14 mouse cellular contexts compared by ENCODE assay signal in the genomic region with DNA sequence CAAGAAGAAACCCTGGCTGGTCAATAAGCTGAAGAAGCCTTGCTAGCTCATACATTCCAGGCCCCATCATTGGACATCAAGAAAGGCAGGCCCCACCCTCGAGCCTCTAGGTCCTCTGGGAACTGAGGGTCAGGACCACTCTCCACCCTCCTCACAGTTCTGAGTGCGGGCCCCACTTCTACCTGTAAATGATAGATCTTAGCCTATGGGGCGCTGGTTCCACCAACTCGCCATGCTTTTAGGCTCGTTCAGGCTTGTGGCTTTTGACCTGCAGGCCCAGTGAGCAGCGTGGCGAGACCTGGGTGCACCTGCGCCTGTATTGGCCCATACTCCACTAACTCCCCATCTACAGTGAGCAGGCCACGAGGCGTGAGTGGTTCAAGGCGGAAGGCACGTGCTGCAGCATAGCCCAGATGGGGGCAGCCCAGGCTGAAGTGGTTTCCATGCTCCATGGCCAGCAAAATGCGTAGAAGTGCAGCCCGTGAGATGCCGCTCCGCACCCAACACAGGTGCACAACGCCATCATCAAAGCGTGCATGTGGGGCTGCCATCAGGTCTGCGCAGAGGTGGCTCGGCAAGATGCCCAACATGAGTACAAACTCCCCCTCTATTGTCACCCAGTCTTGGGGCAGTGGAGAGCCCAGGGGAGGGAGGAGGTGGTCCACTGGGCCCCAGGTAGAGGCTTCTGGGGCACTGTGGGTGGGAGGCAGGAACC. TPM values are rescaled to one million over a fixed set of nuclear protein-coding genes. Genes with fewer than 3 reads are reported as not detected.
DNase-seq lines count a peak whose midpoint lies in the region; ATAC-seq and TF ChIP-seq lines count a peak whose summit lies in the region.
"Had no signal": no experiment of that assay in that cellular context is flagged by ENCODE, and none has a peak within 500 bp of the region (broad histone marks: within the 10 kb centered on the region; RNA-seq: fewer than 3 reads in every experiment).

No protein-coding gene starts in this region.

- no peak overlapping the region for H3K9ac ChIP-seq in hindbrain, postnatal 0 days (replicated peaks; ENCODE audit: low read length)
- no peak overlapping the region for H3K9ac ChIP-seq in hindbrain, embryonic 11.5 days (ENCODE audit: low read depth, low read length)
- no peak overlapping the region for H3K9ac ChIP-seq in midbrain, embryonic 12.5 days (replicated peaks)
- no peak overlapping the region for H3K9ac ChIP-seq in midbrain, embryonic 11.5 days (ENCODE audit: low read length)
- no peak overlapping the region for H3K9ac ChIP-seq in liver, embryonic 11.5 days (ENCODE audit: low read depth, low read length)
- H3K9ac ChIP-seq: liver, embryonic 14.5 days had no signal

- DNase-seq in cerebellum, postnatal 14 days: peak; percentile 21 to 25
- DNase-seq in hindbrain, postnatal 0 days (ENCODE audit: low spot score): no peak
- no peak for DNase-seq in hindbrain, embryonic 11.5 days (ENCODE audit: low spot score)
- DNase-seq in midbrain, embryonic 11.5 days (ENCODE audit: low spot score, missing footprints): no peak
- DNase-seq in skeletal muscle tissue, adult 2 months (ENCODE audit: low read depth, low spot score): peak; percentile 59
- no peak for DNase-seq in liver, embryonic 11.5 days (ENCODE audit: low spot score)
- DNase-seq: heart, adult 18-20 months; right cerebral cortex, postnatal 25 days had no signal

- no peaks in the 10 kb centered on the region for H3K27me3 ChIP-seq in hindbrain, postnatal 0 days (ENCODE audit: insufficient read depth, low read length)
- no peaks in the 10 kb centered on the region for H3K27me3 ChIP-seq in hindbrain, embryonic 11.5 days (ENCODE audit: control insufficient read depth, insufficient read depth, low read length)
- H3K27me3 ChIP-seq in midbrain, embryonic 12.5 days: peaks cover 8% of the 10 kb centered on the region; the same call in 1 of the 2 replicates
- H3K27me3 ChIP-seq in midbrain, embryonic 11.5 days (ENCODE audit: control insufficient read depth, insufficient read depth, low read length): no peaks in the 10 kb centered on the region
- no peaks in the 10 kb centered on the region for H3K27me3 ChIP-seq in liver, embryonic 11.5 days (replicated peaks; ENCODE audit: control insufficient read depth, insufficient read depth, low read length)
- H3K27me3 ChIP-seq: embryonic facial prominence, embryonic 13.5 days had no signal

- H3K36me3 ChIP-seq in hindbrain, postnatal 0 days (ENCODE audit: insufficient read depth, low read length): peaks cover 27% of the 10 kb centered on the region
- H3K36me3 ChIP-seq in hindbrain, embryonic 11.5 days (ENCODE audit: control insufficient read depth, insufficient read depth, low read length): peaks cover 13% of the 10 kb centered on the region
- peaks cover 39% of the 10 kb centered on the region for H3K36me3 ChIP-seq in midbrain, embryonic 12.5 days
- H3K36me3 ChIP-seq in midbrain, embryonic 11.5 days (ENCODE audit: control insufficient read depth, insufficient read depth, low read length): peaks cover 25% of the 10 kb centered on the region
- peaks cover 29% of the 10 kb centered on the region for H3K36me3 ChIP-seq in liver, embryonic 11.5 days (ENCODE audit: control insufficient read depth, insufficient read depth, low read length)

- peaks cover 32% of the 10 kb centered on the region for H3K4me1 ChIP-seq in hindbrain, postnatal 0 days (ENCODE audit: insufficient read depth, low read length)
- peaks cover 35% of the 10 kb centered on the region for H3K4me1 ChIP-seq in hindbrain, embryonic 11.5 days (replicated peaks; ENCODE audit: control insufficient read depth, insufficient read depth, low read length)
- H3K4me1 ChIP-seq in midbrain, embryonic 12.5 days: peaks cover 67% of the 10 kb centered on the region
- peaks cover 55% of the 10 kb centered on the region for H3K4me1 ChIP-seq in midbrain, embryonic 11.5 days (ENCODE audit: control insufficient read depth, insufficient read depth, low read length)
- peaks cover 39% of the 10 kb centered on the region for H3K4me1 ChIP-seq in liver, embryonic 11.5 days (replicated peaks; ENCODE audit: control insufficient read depth, insufficient read depth, low read length)

- 94% methylated on average over 20 of the region's 20 CpGs for WGBS in hindbrain, postnatal 0 days
- WGBS in hindbrain, embryonic 11.5 days: 93% methylated on average over 20 of the region's 20 CpGs
- 93% methylated on average over 20 of the region's 20 CpGs for WGBS in midbrain, embryonic 12.5 days
- 94% methylated on average over 20 of the region's 20 CpGs for WGBS in midbrain, embryonic 11.5 days
- WGBS in liver, embryonic 11.5 days: 95% methylated on average over 20 of the region's 20 CpGs

- no peak for ATAC-seq in cerebellum, adult (ENCODE audit: insufficient number of reproducible peaks, low FRiP score, low TSS enrichment)
- ATAC-seq in hindbrain, postnatal 0 days: no peak
- ATAC-seq in hindbrain, embryonic 11.5 days (ENCODE audit: low FRiP score): no peak
- no peak for ATAC-seq in midbrain, embryonic 12.5 days (ENCODE audit: low FRiP score, low read depth)
- no peak for ATAC-seq in midbrain, embryonic 11.5 days (ENCODE audit: low FRiP score)
- no peak for ATAC-seq in liver, embryonic 11.5 days (replicated peaks; ENCODE audit: low FRiP score)

- no peak overlapping the region for H3K4me2 ChIP-seq in hindbrain, postnatal 0 days (ENCODE audit: low read depth, low read length)
- no peak overlapping the region for H3K4me2 ChIP-seq in hindbrain, embryonic 11.5 days (replicated peaks; ENCODE audit: low read depth, low read length)
- H3K4me2 ChIP-seq in midbrain, embryonic 12.5 days (replicated peaks): no peak overlapping the region
- H3K4me2 ChIP-seq in midbrain, embryonic 11.5 days: no peak overlapping the region
- no peak overlapping the region for H3K4me2 ChIP-seq in liver, embryonic 11.5 days
- H3K4me2 ChIP-seq: embryonic facial prominence, embryonic 13.5 days had no signal

- peak overlapping the region; percentile 41; the same call in 1 of the 2 replicates for H3K27ac ChIP-seq in hindbrain, postnatal 0 days
- no peak overlapping the region for H3K27ac ChIP-seq in hindbrain, embryonic 11.5 days (ENCODE audit: low read depth, low read length)
- H3K27ac ChIP-seq in midbrain, embryonic 12.5 days (replicated peaks): peak overlapping the region; percentile 80
- no peak overlapping the region for H3K27ac ChIP-seq in midbrain, embryonic 11.5 days (ENCODE audit: low read depth, low read length)
- H3K27ac ChIP-seq in liver, embryonic 11.5 days (ENCODE audit: low read depth, low read length): no peak overlapping the region
- H3K27ac ChIP-seq: liver, embryonic 14.5 days had no signal

- H3K4me3 ChIP-seq in hindbrain, postnatal 0 days (ENCODE audit: low read length): no peak overlapping the region
- H3K4me3 ChIP-seq in hindbrain, embryonic 11.5 days (ENCODE audit: low read depth, low read length): no peak overlapping the region
- no peak overlapping the region for H3K4me3 ChIP-seq in midbrain, embryonic 12.5 days
- no peak overlapping the region for H3K4me3 ChIP-seq in midbrain, embryonic 11.5 days (ENCODE audit: low read depth, low read length)
- no peak overlapping the region for H3K4me3 ChIP-seq in liver, embryonic 11.5 days (ENCODE audit: low read depth, low read length)
- H3K4me3 ChIP-seq: embryonic facial prominence, embryonic 13.5 days had no signal

- no peaks in the 10 kb centered on the region for H3K9me3 ChIP-seq in hindbrain, postnatal 0 days (ENCODE audit: low read length)
- no peaks in the 10 kb centered on the region for H3K9me3 ChIP-seq in hindbrain, embryonic 11.5 days (ENCODE audit: control insufficient read depth, low read length)
- no peaks in the 10 kb centered on the region for H3K9me3 ChIP-seq in midbrain, embryonic 12.5 days
- H3K9me3 ChIP-seq in midbrain, embryonic 11.5 days (ENCODE audit: control insufficient read depth, low read length): no peaks in the 10 kb centered on the region
- H3K9me3 ChIP-seq in liver, embryonic 11.5 days (ENCODE audit: control insufficient read depth, low read length): no peaks in the 10 kb centered on the region
- H3K9me3 ChIP-seq: embryonic facial prominence, embryonic 13.5 days had no signal

- no peak for TF ChIP-seq CTCF in hindbrain, postnatal 0 days (IDR thresholded peaks at IDR 0.05; ENCODE audit: low read depth)

RNA-seq across cellular contexts. Expression of gene Rpl18, which starts 4.6 kb away (rescaled TPM):
- 999 and 1,175 TPM in 2 replicates for total RNA-seq in hindbrain, postnatal 0 days (2014; rRNA removed)
- 519 and 535 TPM in 2 replicates for polyA plus RNA-seq in hindbrain, postnatal 0 days (2015; fragmentation: Nextera tagmentation; extraction: Ambion mirVana)
- 904 and 927 TPM in 2 replicates for polyA plus RNA-seq in hindbrain, embryonic 11.5 days (2014; fragmentation: Nextera tagmentation; extraction: Ambion mirVana)
- polyA plus RNA-seq in midbrain, embryonic 12.5 days (2016; fragmentation: Nextera tagmentation; extraction: Ambion mirVana): 688 and 721 TPM in 2 replicates
- 878 and 933 TPM in 2 replicates for polyA plus RNA-seq in midbrain, embryonic 11.5 days (2014; fragmentation: Nextera tagmentation; extraction: Ambion mirVana)
- polyA plus RNA-seq in liver, embryonic 11.5 days (2014; fragmentation: Nextera tagmentation; extraction: Ambion mirVana): 1,405 and 1,469 TPM in 2 replicates

RNA-seq across cellular contexts. Expression of gene Dbp, which starts 5.7 kb away (rescaled TPM):
- 4.2 and 12.2 TPM in 2 replicates for total RNA-seq in hindbrain, postnatal 0 days (2014; rRNA removed)
- 4.6 and 5.3 TPM in 2 replicates for polyA plus RNA-seq in hindbrain, postnatal 0 days (2015; fragmentation: Nextera tagmentation; extraction: Ambion mirVana)
- 2.2 and 2.8 TPM in 2 replicates for polyA plus RNA-seq in hindbrain, embryonic 11.5 days (2014; fragmentation: Nextera tagmentation; extraction: Ambion mirVana)
- polyA plus RNA-seq in midbrain, embryonic 12.5 days (2016; fragmentation: Nextera tagmentation; extraction: Ambion mirVana): 4.5 and 4.6 TPM in 2 replicates
- polyA plus RNA-seq in midbrain, embryonic 11.5 days (2014; fragmentation: Nextera tagmentation; extraction: Ambion mirVana): 2.2 and 3.5 TPM in 2 replicates
- polyA plus RNA-seq in liver, embryonic 11.5 days (2014; fragmentation: Nextera tagmentation; extraction: Ambion mirVana): 1.8 and 1.9 TPM in 2 replicates

RNA-seq across cellular contexts. Expression of gene Sphk2, which starts 7.2 kb away (rescaled TPM):
- 27.4 and 31.6 TPM in 2 replicates for total RNA-seq in hindbrain, postnatal 0 days (2014; rRNA removed)
- polyA plus RNA-seq in hindbrain, postnatal 0 days (2015; fragmentation: Nextera tagmentation; extraction: Ambion mirVana): 17.8 and 18.5 TPM in 2 replicates
- 13.6 and 17.6 TPM in 2 replicates for polyA plus RNA-seq in hindbrain, embryonic 11.5 days (2014; fragmentation: Nextera tagmentation; extraction: Ambion mirVana)
- polyA plus RNA-seq in midbrain, embryonic 12.5 days (2016; fragmentation: Nextera tagmentation; extraction: Ambion mirVana): 24.0 and 25.8 TPM in 2 replicates
- polyA plus RNA-seq in midbrain, embryonic 11.5 days (2014; fragmentation: Nextera tagmentation; extraction: Ambion mirVana): 11.8 and 14.9 TPM in 2 replicates
- polyA plus RNA-seq in liver, embryonic 11.5 days (2014; fragmentation: Nextera tagmentation; extraction: Ambion mirVana): 24.2 and 25.6 TPM in 2 replicates

RNA-seq across cellular contexts. Expression of gene Fam83e, which starts 10.4 kb away (rescaled TPM):
- 0.11 and 0.16 TPM in 2 replicates for total RNA-seq in hindbrain, postnatal 0 days (2014; rRNA removed)
- polyA plus RNA-seq in hindbrain, postnatal 0 days (2015; fragmentation: Nextera tagmentation; extraction: Ambion mirVana): 0.09 and 0.25 TPM in 2 replicates
- polyA plus RNA-seq in hindbrain, embryonic 11.5 days (2014; fragmentation: Nextera tagmentation; extraction: Ambion mirVana): 0.80 TPM in 2 replicates
- polyA plus RNA-seq in midbrain, embryonic 12.5 days (2016; fragmentation: Nextera tagmentation; extraction: Ambion mirVana): 1.3 and 1.6 TPM in 2 replicates
- polyA plus RNA-seq in midbrain, embryonic 11.5 days (2014; fragmentation: Nextera tagmentation; extraction: Ambion mirVana): 0.57 and 1.4 TPM in 2 replicates
- polyA plus RNA-seq in liver, embryonic 11.5 days (2014; fragmentation: Nextera tagmentation; extraction: Ambion mirVana): 0.77 and 1.1 TPM in 2 replicates

RNA-seq across cellular contexts. Expression of gene Car11, which starts 11.0 kb away (rescaled TPM):
- 89.4 and 91.0 TPM in 2 replicates for total RNA-seq in hindbrain, postnatal 0 days (2014; rRNA removed)
- polyA plus RNA-seq in hindbrain, postnatal 0 days (2015; fragmentation: Nextera tagmentation; extraction: Ambion mirVana): 76.9 and 78.2 TPM in 2 replicates
- 8.8 and 9.9 TPM in 2 replicates for polyA plus RNA-seq in hindbrain, embryonic 11.5 days (2014; fragmentation: Nextera tagmentation; extraction: Ambion mirVana)
- polyA plus RNA-seq in midbrain, embryonic 12.5 days (2016; fragmentation: Nextera tagmentation; extraction: Ambion mirVana): 17.0 and 18.8 TPM in 2 replicates
- 3.3 and 6.3 TPM in 2 replicates for polyA plus RNA-seq in midbrain, embryonic 11.5 days (2014; fragmentation: Nextera tagmentation; extraction: Ambion mirVana)
- 1.0 and 1.2 TPM in 2 replicates for polyA plus RNA-seq in liver, embryonic 11.5 days (2014; fragmentation: Nextera tagmentation; extraction: Ambion mirVana)
- total RNA-seq: megakaryocyte progenitor cell, adult 5-6 weeks; neutrophil, adult 5-6 weeks had no signal

Comparison
In these comparisons a context has a peak if more than half of its experiments do, and no peak if none do; other contexts are left out.
1. H3K27ac ChIP-seq: peak in hindbrain, postnatal 0 days (single experiment) and midbrain, embryonic 12.5 days (single experiment); none in hindbrain, embryonic 11.5 days (single experiment), midbrain, embryonic 11.5 days (single experiment) and liver, embryonic 11.5 days (single experiment).
2. DNase-seq: peak in cerebellum, postnatal 14 days (2 of 2) and skeletal muscle tissue, adult 2 months (single experiment); none in hindbrain, postnatal 0 days (single experiment), hindbrain, embryonic 11.5 days (single experiment), midbrain, embryonic 11.5 days (single experiment) and liver, embryonic 11.5 days (single experiment).